Mouse (Mus musculus) midbrain, postnatal 0 days (tissue): ENCODE data around the gene Gm4133. TPM values are rescaled to one million over a fixed set of nuclear protein-coding genes. Genes with fewer than 3 reads are reported as not detected.
"Not testable (repeated sequence)": the region's sequence is repeated elsewhere in the genome, so short reads cannot be mapped to it uniquely, and the experiment has no call there.

Experiments used
- ATAC-seq: fragments of 200-750 bp; cut with Nextera tagmentation; 2 replicates; pipeline ENCODE4 v1.8.0; 2017; ENCODE audit warnings: moderate number of reproducible peaks, mild to moderate bottlenecking, moderate TSS enrichment, moderate library complexity; ENCODE audit not compliant: low FRiP score
- DNase-seq: peaks from one replicate; pipeline ENCODE4 v3.0.0-alpha.2; 2015; ENCODE audit warnings: low spot score
- H3K27ac ChIP-seq: fragments of 300-500 bp; sonication (generic); 2 replicates; pipeline ENCODE4 v1.5.1; 2014; ENCODE audit warnings: low read depth, mild to moderate bottlenecking, low read length, mixed read lengths
- H3K27me3 ChIP-seq: fragments of 300-500 bp; sonication (generic); 2 replicates; pipeline ENCODE4 v1.6.1; 2014; ENCODE audit warnings: low read length, control low read depth, mixed read lengths; ENCODE audit not compliant: insufficient read depth
- H3K36me3 ChIP-seq: fragments of 300-500 bp; sonication (generic); 2 replicates; pipeline ENCODE4 v1.6.1; 2014; ENCODE audit warnings: low read length, control low read depth, mixed read lengths; ENCODE audit not compliant: insufficient read depth
- H3K4me1 ChIP-seq: fragments of 300-500 bp; sonication (generic); 2 replicates; pipeline ENCODE4 v1.6.1; 2014; ENCODE audit warnings: mild to moderate bottlenecking, control low read depth, antibody characterized with exemption, low read length, mixed read lengths; ENCODE audit not compliant: insufficient read depth
- H3K4me2 ChIP-seq: fragments of 300-500 bp; sonication (generic); 2 replicates; pipeline ENCODE4 v1.6.1; 2014; ENCODE audit warnings: low read depth, mild to moderate bottlenecking, low read length, mixed read lengths; ENCODE audit not compliant: poor library complexity, severe bottlenecking
- H3K4me3 ChIP-seq: fragments of 300-500 bp; sonication (generic); 2 replicates; pipeline ENCODE4 v1.5.1; 2014; ENCODE audit warnings: low read depth, mild to moderate bottlenecking, low read length, moderate library complexity
- H3K9ac ChIP-seq: fragments of 300-500 bp; sonication (generic); replicated peaks from 2 replicates; pipeline ENCODE4 v1.6.1; 2014; ENCODE audit warnings: mild to moderate bottlenecking, low read length, moderate library complexity, mixed read lengths; ENCODE audit not compliant: poor library complexity, severe bottlenecking
- H3K9me3 ChIP-seq: fragments of 300-500 bp; sonication (generic); 2 replicates; pipeline ENCODE4 v1.6.1; 2016; ENCODE audit warnings: low read length, control low read depth
- WGBS: fragments of 180-500 bp; shearing (Covaris S2); extraction: QIAGEN DNeasy Blood & Tissue Kit; methylation state at CpG from one replicate; pipeline ENCODE4 v1.1.7; 2014; 5-methylcytosine and 5-hydroxymethylcytosine counted together
- polyA plus RNA-seq: library from polyadenylated mRNA; unstranded; fragments of >200 nt; fragmentation: Nextera tagmentation; extraction: Ambion mirVana; gene quantifications from 2 replicates; pipeline ENCODE4 v1.2.1, GENCODE M21; 2015
- total RNA-seq: library from RNA; depleted of rRNA; stranded (reverse); fragments of >200 nt; gene quantifications from 2 replicates; pipeline ENCODE4 v1.2.3, GENCODE M21; 2014; rRNA removed

The Gm4133 gene
- total RNA-seq (not detected in 2 replicates), polyA plus RNA-seq (not detected in 2 replicates)

- not testable (repeated sequence) for H3K4me2 ChIP-seq, H3K4me3 ChIP-seq, H3K27me3 ChIP-seq, H3K9me3 ChIP-seq, ATAC-seq, H3K9ac ChIP-seq, H3K4me1 ChIP-seq, DNase-seq, H3K27ac ChIP-seq, H3K36me3 ChIP-seq
- WGBS, result no CpG with 5 or more reads among the region's 2 CpGs
Measured at GRCm38 (mm10) chr7:20333965-20334364, at the start of gene Gm4133. Gene Gm4133, minus strand, starts transcription at chr7:20334065.

DNA sequence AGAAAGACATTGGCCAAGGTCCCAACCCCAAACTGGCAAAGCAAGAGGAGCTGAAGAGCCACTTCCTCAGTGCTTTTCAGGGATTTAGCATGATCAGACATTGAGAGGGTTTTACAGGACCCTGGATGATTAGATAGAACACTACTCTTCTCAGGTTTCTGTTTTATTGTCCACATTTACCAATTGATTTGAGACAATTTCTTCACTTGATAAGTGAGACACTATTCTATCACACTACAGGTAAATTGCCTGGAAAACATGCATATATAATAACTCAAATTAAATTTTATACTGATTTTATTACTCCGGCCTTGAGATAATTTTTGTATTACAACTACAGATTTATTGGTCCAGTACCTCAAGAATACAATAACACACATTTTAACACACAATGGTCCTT is 41.4 kb upstream of the Gm4133 start, which contains the start of gene Gm5728:
TSS of gene Gm5728 (minus strand) at position 101 of the 400 bp plus-strand sequence.
- not testable (repeated sequence) for H3K4me2 ChIP-seq, H3K27me3 ChIP-seq, H3K9me3 ChIP-seq, H3K4me3 ChIP-seq, H3K36me3 ChIP-seq, ATAC-seq, H3K9ac ChIP-seq, H3K4me1 ChIP-seq, DNase-seq, H3K27ac ChIP-seq
- WGBS, result no CpG with 5 or more reads among the region's 1 CpGs

Other genes with a start within 250 kb of the Gm4133 start
- gene Vmn1r91, start 234.4 kb downstream of the Gm4133 start, total RNA-seq, result not detected in 2 replicates
- not detected in 2 replicates for gene Vmn1r91, start 234.4 kb downstream of the Gm4133 start, polyA plus RNA-seq
- gene Gm16442, start 211.5 kb downstream of the Gm4133 start, total RNA-seq, result not detected in 2 replicates
- gene Gm16442, start 211.5 kb downstream of the Gm4133 start, polyA plus RNA-seq, result not detected in 2 replicates
- not detected in 2 replicates for gene Vmn1r93, start 195.0 kb downstream of the Gm4133 start, total RNA-seq
- not detected in 2 replicates for gene Vmn1r93, start 195.0 kb downstream of the Gm4133 start, polyA plus RNA-seq
- gene Vmn1r94, start 165.7 kb downstream of the Gm4133 start, total RNA-seq, result not detected in 2 replicates
- not detected in 2 replicates for gene Vmn1r94, start 165.7 kb downstream of the Gm4133 start, polyA plus RNA-seq
- gene Vmn1r95, start 140.4 kb downstream of the Gm4133 start, total RNA-seq, result not detected in 2 replicates
- not detected in 2 replicates for gene Vmn1r95, start 140.4 kb downstream of the Gm4133 start, polyA plus RNA-seq
- not detected in 2 replicates for gene Gm6164, start 128.5 kb downstream of the Gm4133 start, total RNA-seq
- gene Gm6164, start 128.5 kb downstream of the Gm4133 start, polyA plus RNA-seq, result not detected in 2 replicates
- gene Gm4498, start 100.2 kb downstream of the Gm4133 start, total RNA-seq, result not detected in 2 replicates
- gene Gm4498, start 100.2 kb downstream of the Gm4133 start, polyA plus RNA-seq, result not detected in 2 replicates
- not detected in 2 replicates for gene Gm5890, start 71.2 kb downstream of the Gm4133 start, total RNA-seq
- gene Gm5890, start 71.2 kb downstream of the Gm4133 start, polyA plus RNA-seq, result not detected in 2 replicates
- gene Gm5728, start 41.3 kb upstream of the Gm4133 start, total RNA-seq, result not detected in 2 replicates
- not detected in 2 replicates for gene Gm5728, start 41.3 kb upstream of the Gm4133 start, polyA plus RNA-seq
- gene Vmn1r100, start 83.9 kb upstream of the Gm4133 start, total RNA-seq, result not detected in 2 replicates
- not detected in 2 replicates for gene Vmn1r100, start 83.9 kb upstream of the Gm4133 start, polyA plus RNA-seq
- gene Vmn1r101, start 108.5 kb upstream of the Gm4133 start, total RNA-seq, result not detected in 2 replicates
- gene Vmn1r101, start 108.5 kb upstream of the Gm4133 start, polyA plus RNA-seq, result not detected in 2 replicates
- gene Gm10670, start 140.9 kb upstream of the Gm4133 start, total RNA-seq, result not detected in 2 replicates
- not detected in 2 replicates for gene Gm10670, start 140.9 kb upstream of the Gm4133 start, polyA plus RNA-seq
- gene Vmn1r103, start 176.5 kb upstream of the Gm4133 start, total RNA-seq, result not detected in 2 replicates
- gene Vmn1r103, start 176.5 kb upstream of the Gm4133 start, polyA plus RNA-seq, result not detected in 2 replicates
- not detected in 2 replicates for gene Vmn1r104, start 199.8 kb upstream of the Gm4133 start, total RNA-seq
- not detected in 2 replicates for gene Vmn1r104, start 199.8 kb upstream of the Gm4133 start, polyA plus RNA-seq
- not detected in 2 replicates for gene Gm5726, start 211.7 kb upstream of the Gm4133 start, total RNA-seq
- gene Gm5726, start 211.7 kb upstream of the Gm4133 start, polyA plus RNA-seq, result not detected in 2 replicates
- gene Gm4141, start 242.2 kb upstream of the Gm4133 start, total RNA-seq, result not detected in 2 replicates
- not detected in 2 replicates for gene Gm4141, start 242.2 kb upstream of the Gm4133 start, polyA plus RNA-seq